Mouse (Mus musculus) myocyte (in vitro differentiated cells): ENCODE results near the gene Gm8180. TPM values are rescaled to one million over a fixed set of nuclear protein-coding genes. Genes with fewer than 3 reads are reported as not detected.
A peak's percentile ranks its signal among the peaks of the same experiment; 100 is the strongest.
"Not testable (repeated sequence)": the region's sequence is repeated elsewhere in the genome, so short reads cannot be mapped to it uniquely, and the experiment has no call there.

ENCODE experiments used
- H3K27me3 ChIP-seq: one replicate; pipeline ENCODE4 v1.6.1; 2011; ENCODE audit not compliant: control insufficient read depth, insufficient read depth, insufficient read length
- H3K36me3 ChIP-seq: one replicate; pipeline ENCODE4 v1.6.1; 2011; ENCODE audit not compliant: control insufficient read depth, insufficient read depth
- H3K4me2 ChIP-seq: one replicate; pipeline ENCODE4 v1.6.1; 2011; ENCODE audit warnings: low read depth, control low read depth
- H3K4me3 ChIP-seq: one replicate; pipeline ENCODE4 v1.5.1; 2011; ENCODE audit warnings: mild to moderate bottlenecking, control low read depth, moderate library complexity
- H3K79me2 ChIP-seq: one replicate; pipeline ENCODE4 v1.6.1; 2011; ENCODE audit not compliant: control insufficient read depth, insufficient read depth
- H3ac ChIP-seq: one replicate; pipeline ENCODE4 v1.6.1; 2011; ENCODE audit not compliant: control insufficient read depth, insufficient read length
- CEBPB ChIP-seq: IDR thresholded peaks from 2 replicates; pipeline ENCODE4 v1.6.1; 2011; ENCODE audit warnings: mild to moderate bottlenecking, moderate library complexity; ENCODE audit not compliant: poor library complexity, insufficient read depth, severe bottlenecking
- E2F4 ChIP-seq: IDR thresholded peaks from one replicate; pipeline ENCODE4 v1.6.1; 2011; ENCODE audit warnings: mild to moderate bottlenecking, control low read depth, moderate library complexity; ENCODE audit not compliant: insufficient read depth
- MAX ChIP-seq: IDR thresholded peaks from one replicate; pipeline ENCODE4 v1.6.1; 2011; ENCODE audit warnings: low read depth, mild to moderate bottlenecking, control low read depth
- MYOD1 ChIP-seq, 3 experiments: IDR thresholded peaks; one replicate each; pipeline ENCODE4 v1.6.1; 2011; ENCODE audit warnings: control low read depth in 2 of 3, low read depth in 2 of 3, mild to moderate bottlenecking in 2 of 3, moderate library complexity in 1 of 3; ENCODE audit not compliant: insufficient read length in 2 of 3, control insufficient read depth in 1 of 3
- MYOG ChIP-seq, 3 experiments: IDR thresholded peaks; one replicate each; pipeline ENCODE4 v1.6.1; 2011; ENCODE audit warnings: control low read depth in 2 of 3, low read depth in 2 of 3, mild to moderate bottlenecking in 2 of 3; ENCODE audit not compliant: insufficient read length in 2 of 3, control insufficient read depth in 1 of 3, insufficient read depth in 1 of 3
- POLR2A ChIP-seq: IDR thresholded peaks from one replicate; pipeline ENCODE4 v1.6.1; 2011; ENCODE audit warnings: low read depth, mild to moderate bottlenecking, control low read depth, moderate library complexity; ENCODE audit not compliant: insufficient read length
- POLR2AphosphoS2 ChIP-seq: IDR thresholded peaks from one replicate; pipeline ENCODE4 v1.6.1; 2011; ENCODE audit warnings: low read depth, control low read depth; ENCODE audit not compliant: insufficient read length
- REST ChIP-seq: IDR thresholded peaks from one replicate; pipeline ENCODE4 v1.6.1; 2011; ENCODE audit warnings: mild to moderate bottlenecking, control low read depth, moderate library complexity; ENCODE audit not compliant: insufficient read depth, insufficient read length
- SRF ChIP-seq: IDR thresholded peaks from one replicate; pipeline ENCODE4 v1.6.1; 2011; ENCODE audit warnings: low read depth; ENCODE audit not compliant: control insufficient read depth, insufficient read length
- TCF12 ChIP-seq: IDR thresholded peaks from one replicate; pipeline ENCODE4 v1.6.1; 2011; ENCODE audit warnings: mild to moderate bottlenecking, control low read depth; ENCODE audit not compliant: poor library complexity, insufficient read depth, severe bottlenecking
- TCF3 ChIP-seq: IDR thresholded peaks from one replicate; pipeline ENCODE4 v1.6.1; 2011; ENCODE audit warnings: low read depth, control low read depth; ENCODE audit not compliant: insufficient read length
- USF1 ChIP-seq: IDR thresholded peaks from one replicate; pipeline ENCODE4 v1.6.1; 2011; ENCODE audit warnings: low read depth, mild to moderate bottlenecking, control low read depth, moderate library complexity
- polyA plus RNA-seq: library from polyadenylated mRNA; unstranded; fragments of >200 nt; fragmentation: generic; extraction: Trizol; gene quantifications from one replicate; pipeline ENCODE4 v1.2.1, GENCODE M21; 2012; ENCODE audit warnings: missing spikeins

Gm8180 gene
- not detected for polyA plus RNA-seq

GRCm38 (mm10) chr14:43784645-43785044 is at the start of gene Gm8180:
Gene Gm8180 (minus strand): TSS chr14:43784745.
- not testable (repeated sequence) for H3K4me2 ChIP-seq, H3ac ChIP-seq, H3K36me3 ChIP-seq, H3K27me3 ChIP-seq, H3K79me2 ChIP-seq, H3K4me3 ChIP-seq

GRCm38 (mm10) chr14:43830385-43830784 is 45.8 kb upstream of the Gm8180 start:
- H3K27me3 ChIP-seq, H3K79me2 ChIP-seq, H3K4me2 ChIP-seq: not testable (repeated sequence)

GRCm38 (mm10) chr14:43824176-43824575 is 39.6 kb upstream of the Gm8180 start:
- not testable (repeated sequence) for H3K79me2 ChIP-seq, H3K4me3 ChIP-seq, H3ac ChIP-seq, H3K36me3 ChIP-seq, H3K4me2 ChIP-seq, H3K27me3 ChIP-seq

More at GRCm38 (mm10) chr14:43830385-43830784, 45.8 kb upstream of the Gm8180 start:
- not testable (repeated sequence) for H3K4me3 ChIP-seq, H3ac ChIP-seq, H3K36me3 ChIP-seq

- not testable (repeated sequence) for H3K4me2 ChIP-seq, H3K36me3 ChIP-seq, H3K79me2 ChIP-seq, H3ac ChIP-seq, H3K27me3 ChIP-seq, H3K4me3 ChIP-seq
Measured at GRCm38 (mm10) chr14:43821869-43822268, 37.3 kb upstream of the Gm8180 start.

GRCm38 (mm10) chr14:43812458-43812857 is 27.9 kb upstream of the Gm8180 start:
- not testable (repeated sequence) for H3K79me2 ChIP-seq

GRCm38 (mm10) chr14:43808142-43808541 is 23.6 kb upstream of the Gm8180 start:
- H3K4me2 ChIP-seq, H3K4me3 ChIP-seq, H3K27me3 ChIP-seq, H3ac ChIP-seq, H3K79me2 ChIP-seq, H3K36me3 ChIP-seq: not testable (repeated sequence)
- peak; percentile 53; the same call in 1 of the 2 replicates for TF ChIP-seq CEBPB

More at GRCm38 (mm10) chr14:43812458-43812857, 27.9 kb upstream of the Gm8180 start:
- Histone ChIP-seq H3K4me3 (peak overlapping the region; percentile 13), H3K4me2 (peak overlapping the region; percentile 45)
- H3K36me3 ChIP-seq, H3K27me3 ChIP-seq, H3ac ChIP-seq: not testable (repeated sequence)
- TF ChIP-seq MYOD1 (IDR thresholded peaks at IDR 0.05; ENCODE audit: control insufficient read depth in 1 of 3, insufficient read length in 2 of 3, low read depth in 2 of 3) = peak in 2 of 3 experiments; percentile 10 to 32

GRCm38 (mm10) chr14:43804435-43804834 is 19.9 kb upstream of the Gm8180 start:
- H3K4me3 ChIP-seq, H3K4me2 ChIP-seq, H3ac ChIP-seq, H3K79me2 ChIP-seq, H3K36me3 ChIP-seq, H3K27me3 ChIP-seq: not testable (repeated sequence)

- not testable (repeated sequence) for H3ac ChIP-seq, H3K79me2 ChIP-seq, H3K4me2 ChIP-seq, H3K27me3 ChIP-seq, H3K4me3 ChIP-seq, H3K36me3 ChIP-seq
Measured at GRCm38 (mm10) chr14:43796905-43797470, 12.4 kb upstream of the Gm8180 start.

GRCm38 (mm10) chr14:43796069-43796904 is 11.7 kb upstream of the Gm8180 start:
- Histone ChIP-seq H3K27me3 (no peaks in the 10 kb centered on the region), H3ac (no peak overlapping the region), H3K36me3 (no peaks in the 10 kb centered on the region), H3K4me3 (no peak overlapping the region), H3K4me2 (no peak overlapping the region), H3K79me2 (no peaks in the 10 kb centered on the region)
- no peak for TF ChIP-seq USF1
- no peak for TF ChIP-seq MYOG (IDR thresholded peaks at IDR 0.05; ENCODE audit: control insufficient read depth in 1 of 3, insufficient read depth in 1 of 3, insufficient read length in 2 of 3, low read depth in 2 of 3)
- TF ChIP-seq CEBPB = no peak
- no peak for TF ChIP-seq REST
- TF ChIP-seq POLR2AphosphoS2 = no peak
- no peak for TF ChIP-seq SRF
- TF ChIP-seq TCF3 = no peak
- no peak for TF ChIP-seq TCF12
- TF ChIP-seq MYOD1 (IDR thresholded peaks at IDR 0.05; ENCODE audit: control insufficient read depth in 1 of 3, insufficient read length in 2 of 3, low read depth in 2 of 3) = no peak
- no peak for TF ChIP-seq MAX
- TF ChIP-seq E2F4 = no peak
- no peak for TF ChIP-seq POLR2A

GRCm38 (mm10) chr14:43793811-43794210 is 9.3 kb upstream of the Gm8180 start:
- not testable (repeated sequence) for H3K79me2 ChIP-seq, H3K36me3 ChIP-seq, H3ac ChIP-seq, H3K4me3 ChIP-seq, H3K4me2 ChIP-seq, H3K27me3 ChIP-seq
